Mouse (Mus musculus): ENCODE measurements at regions not wholly inside any gene's neighbourhood (a gene's known extent, or its start where the extent isn't known, plus 50 kb on each side); places are given as distances from the start of the nearest gene placed in this dataset.

- TF ChIP-seq POLR2A (IDR thresholded peaks at IDR 0.05; ENCODE audit: low read depth, low read length) (no peak), CTCF (IDR thresholded peaks at IDR 0.05; ENCODE audit: extremely low read depth, insufficient read depth, insufficient read length, insufficient replicate concordance) (no peak)
Observed at GRCm38 (mm10) chr4:87321726-87322349, 91.6 kb upstream of the Slc24a2 start.

Data from spleen, adult 2 months (tissue).